Mouse (Mus musculus) hindbrain, embryonic 11.5 days (tissue): ENCODE results near the gene BC024978. TPM values are rescaled to one million over a fixed set of nuclear protein-coding genes. Genes with fewer than 3 reads are reported as not detected.

Source experiments
- ATAC-seq: fragments of 200-750 bp; cut with Nextera tagmentation; 2 replicates; pipeline ENCODE4 v1.8.0; 2017; ENCODE audit warnings: mild to moderate bottlenecking, moderate TSS enrichment, moderate library complexity; ENCODE audit not compliant: low FRiP score
- DNase-seq: peaks from one replicate; pipeline ENCODE4 v3.0.0-alpha.2; 2015; ENCODE audit warnings: low spot score
- H3K27ac ChIP-seq: fragments of 300-500 bp; sonication (generic); 2 replicates; pipeline ENCODE4 v1.5.1; 2014; ENCODE audit warnings: mild to moderate bottlenecking, low read depth, low read length
- H3K27me3 ChIP-seq: fragments of 300-500 bp; sonication (generic); 2 replicates; pipeline ENCODE4 v1.6.1; 2014; ENCODE audit warnings: mild to moderate bottlenecking, low read length, moderate library complexity, mixed read lengths; ENCODE audit not compliant: control insufficient read depth, insufficient read depth
- H3K36me3 ChIP-seq: fragments of 300-500 bp; sonication (generic); 2 replicates; pipeline ENCODE4 v1.6.1; 2014; ENCODE audit warnings: mild to moderate bottlenecking, low read length, moderate library complexity, mixed read lengths; ENCODE audit not compliant: control insufficient read depth, insufficient read depth
- H3K4me1 ChIP-seq: fragments of 300-500 bp; sonication (generic); replicated peaks from 2 replicates; pipeline ENCODE4 v1.6.1; 2014; ENCODE audit warnings: low read length, mixed read lengths; ENCODE audit not compliant: control insufficient read depth, insufficient read depth
- H3K4me2 ChIP-seq: fragments of 300-500 bp; sonication (generic); replicated peaks from 2 replicates; pipeline ENCODE4 v1.6.1; 2014; ENCODE audit warnings: mild to moderate bottlenecking, low read depth, low read length
- H3K4me3 ChIP-seq: fragments of 300-500 bp; sonication (generic); 2 replicates; pipeline ENCODE4 v1.5.1; 2014; ENCODE audit warnings: low read depth, low read length
- H3K9ac ChIP-seq: fragments of 300-500 bp; sonication (generic); 2 replicates; pipeline ENCODE4 v1.6.1; 2014; ENCODE audit warnings: low read depth, low read length
- H3K9me3 ChIP-seq: fragments of 300-500 bp; sonication (generic); 2 replicates; pipeline ENCODE4 v1.6.1; 2016; ENCODE audit warnings: low read length; ENCODE audit not compliant: control insufficient read depth
- WGBS: fragments of 180-500 bp; shearing (Covaris S2); extraction: QIAGEN DNeasy Blood & Tissue Kit; methylation state at CpG from one replicate; pipeline ENCODE4 v1.1.7; 2014; 5-methylcytosine and 5-hydroxymethylcytosine counted together
- polyA plus RNA-seq: library from polyadenylated mRNA; unstranded; fragments of >200 nt; fragmentation: Nextera tagmentation; extraction: Ambion mirVana; gene quantifications from 2 replicates; pipeline ENCODE4 v1.2.1, GENCODE M21; 2014

The BC024978 gene
- polyA plus RNA-seq, 1 experiment from 2014 or later = 4.1 TPM

DNA sequence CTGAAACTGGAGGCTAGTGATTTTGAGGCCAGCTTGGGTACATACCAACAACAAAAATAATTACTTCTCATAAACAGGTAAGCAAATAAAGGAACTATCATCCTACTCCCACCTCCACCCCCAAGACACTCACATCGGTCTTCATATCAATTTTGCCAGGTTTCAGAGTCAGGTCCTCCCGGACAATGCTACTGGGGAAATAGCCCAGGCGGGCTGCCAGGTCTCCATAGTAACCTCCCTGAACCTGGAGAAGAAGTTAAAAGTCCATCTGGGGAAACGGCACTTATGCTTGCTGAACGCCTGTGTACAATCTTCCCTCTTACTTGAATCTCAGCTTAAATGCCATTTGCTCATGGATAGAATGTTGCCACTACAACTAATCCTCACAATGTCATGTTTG lies 15.5 kb upstream of the BC024978 start:
- no peak for ATAC-seq
- 67% methylated on average over 5 of the region's 5 CpGs for WGBS
- no peak for DNase-seq
- Histone ChIP-seq H3K36me3 (peaks cover 8% of the 10 kb centered on the region), H3K4me3 (no peak overlapping the region), H3K4me1 (peaks cover 4% of the 10 kb centered on the region; the same call in 1 of the 2 replicates), H3K4me2 (no peak overlapping the region), H3K9me3 (no peaks in the 10 kb centered on the region), H3K27ac (no peak overlapping the region), H3K9ac (no peak overlapping the region), H3K27me3 (no peaks in the 10 kb centered on the region)

DNA sequence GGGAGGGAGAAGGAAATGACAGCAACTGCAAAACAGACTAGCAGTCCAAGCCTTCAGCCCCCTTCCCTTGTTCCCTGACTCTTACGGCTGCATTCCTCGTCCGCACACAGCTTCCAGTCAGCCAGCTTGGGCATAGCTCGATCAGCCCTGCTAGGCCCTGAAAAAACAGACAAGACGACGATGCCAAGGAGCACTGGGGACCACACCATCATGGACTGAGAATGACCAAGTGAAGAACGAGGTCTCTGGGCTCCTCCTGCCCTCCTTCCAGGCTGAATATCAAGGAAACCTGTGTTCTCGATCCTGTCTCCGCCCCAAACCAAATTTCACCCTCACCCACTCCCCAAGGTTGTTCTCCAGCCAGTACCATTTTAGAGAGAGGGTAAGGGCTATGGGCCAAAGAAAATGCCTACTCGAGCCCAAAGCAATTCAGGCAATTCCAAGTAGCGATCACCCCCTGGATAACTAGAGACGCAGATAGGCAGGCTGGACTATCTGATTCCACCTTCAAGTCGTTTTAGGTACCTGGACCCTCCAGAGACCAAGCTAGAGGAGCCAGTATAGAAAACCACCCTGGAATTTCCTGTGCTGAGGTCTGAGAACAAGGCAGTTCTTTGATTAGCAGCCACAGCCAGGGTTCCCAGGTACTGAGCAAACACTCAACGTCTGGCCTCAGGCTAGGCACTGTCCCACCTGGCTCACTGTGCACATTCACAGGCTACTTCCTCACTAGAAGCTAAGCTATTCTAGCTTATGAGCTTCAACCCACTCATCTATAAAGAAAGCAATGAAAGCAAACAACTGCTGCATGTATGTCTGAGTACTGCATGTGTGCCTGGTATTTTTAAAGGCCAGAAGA lies 14.5 kb upstream of the BC024978 start, which contains the start of the genes Gm21983 and Mia:
Gene Gm21983 (minus strand): TSS at position 250 of the 859 bp plus-strand sequence.
Gene Mia (minus strand): TSS at position 321 of the 859 bp plus-strand sequence.
- Histone ChIP-seq H3K4me1 (peaks cover 4% of the 10 kb centered on the region; the same call in 1 of the 2 replicates), H3K9ac (no peak within 1 kb of the TSS), H3K4me3 (no peak within 1 kb of the TSS), H3K4me2 (no peak within 1 kb of the TSS), H3K27ac (no peak within 1 kb of the TSS), H3K27me3 (no peaks in the 10 kb centered on the region), H3K9me3 (no peaks in the 10 kb centered on the region), H3K36me3 (peaks cover 16% of the 10 kb centered on the region)
- WGBS = 81% methylated on average over 14 of the region's 14 CpGs
- ATAC-seq (no peak), DNase-seq (no peak)

DNA sequence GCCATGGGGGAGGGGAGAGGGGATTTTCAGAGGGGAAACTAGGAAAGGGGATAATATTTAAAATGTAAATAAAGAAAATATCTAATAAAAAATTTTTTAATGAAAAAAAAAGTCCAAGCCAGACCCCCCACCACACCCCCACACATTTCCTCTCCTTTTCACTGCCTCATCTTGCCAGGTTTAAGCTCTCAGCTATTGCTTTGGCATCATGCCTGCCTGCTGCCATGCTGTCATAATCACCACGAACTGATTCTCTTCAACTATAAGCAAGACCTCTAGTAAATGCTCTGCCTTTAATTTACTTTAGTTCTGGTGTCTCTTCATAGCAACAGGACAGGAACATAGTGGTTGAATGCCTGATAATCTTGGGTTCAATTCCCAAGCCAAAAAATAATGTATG lies 13.1 kb upstream of the BC024978 start:
- no peak overlapping the region for H3K27ac ChIP-seq
- DNase-seq (no peak), ATAC-seq (no peak)
- no peak overlapping the region for H3K4me3 ChIP-seq
- peaks cover 4% of the 10 kb centered on the region; the same call in 1 of the 2 replicates for H3K4me1 ChIP-seq
- no peaks in the 10 kb centered on the region for H3K27me3 ChIP-seq
- no peak overlapping the region for H3K9ac ChIP-seq
- no peak overlapping the region for H3K4me2 ChIP-seq
- H3K36me3 ChIP-seq = peaks cover 26% of the 10 kb centered on the region
- 89% methylated on average over 1 of the region's 1 CpGs for WGBS
- H3K9me3 ChIP-seq = no peaks in the 10 kb centered on the region

DNA sequence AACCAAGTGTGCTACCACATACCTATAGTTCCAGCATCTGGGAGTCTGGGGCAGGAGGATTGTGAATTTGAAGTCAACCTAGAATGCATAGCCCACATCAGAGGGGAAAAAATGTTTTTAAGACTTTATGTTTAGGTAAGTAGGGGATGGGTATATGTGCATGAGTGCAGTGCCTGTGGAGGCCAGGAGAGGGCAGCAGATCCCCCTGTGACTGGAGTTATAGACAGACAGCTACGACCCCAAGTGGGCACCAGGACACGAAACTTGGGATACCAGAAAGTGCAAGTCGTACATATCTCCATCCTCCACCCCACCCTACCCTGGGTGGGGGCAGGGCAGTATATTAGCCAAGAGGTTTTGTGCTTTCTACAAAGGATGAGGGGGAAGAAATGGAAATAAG lies 10.6 kb upstream of the BC024978 start:
- Histone ChIP-seq H3K4me2 (no peak overlapping the region), H3K9me3 (no peaks in the 10 kb centered on the region), H3K9ac (no peak overlapping the region), H3K4me1 (no peaks in the 10 kb centered on the region), H3K27ac (no peak overlapping the region), H3K36me3 (peaks cover 46% of the 10 kb centered on the region), H3K4me3 (no peak overlapping the region), H3K27me3 (no peaks in the 10 kb centered on the region)
- DNase-seq (peak; percentile 67), ATAC-seq (no peak)
- 80% methylated on average over 3 of the region's 3 CpGs for WGBS

DNA sequence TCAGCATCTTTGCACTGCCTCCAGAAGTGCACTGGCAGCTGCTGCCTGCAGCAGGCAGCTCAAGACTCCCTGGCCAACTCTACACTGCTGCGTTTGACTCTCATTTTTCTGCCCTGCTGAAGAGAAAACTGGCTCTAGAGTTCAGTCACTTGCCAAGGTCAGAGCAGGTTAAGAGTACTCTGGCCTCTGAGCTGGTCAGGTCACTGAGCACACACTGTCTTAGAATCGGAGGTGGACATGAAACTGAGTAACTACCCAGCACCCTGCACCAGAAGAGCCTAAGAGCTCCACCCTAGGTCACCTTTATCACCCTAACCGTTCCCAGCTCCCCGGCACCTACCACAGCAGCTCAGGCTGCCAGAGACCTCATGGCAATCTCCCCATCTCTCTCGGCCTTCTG lies 9.6 kb upstream of the BC024978 start:
- DNase-seq = no peak
- Histone ChIP-seq H3K4me2 (no peak overlapping the region), H3K27me3 (no peaks in the 10 kb centered on the region), H3K27ac (no peak overlapping the region), H3K9me3 (no peaks in the 10 kb centered on the region), H3K4me1 (no peaks in the 10 kb centered on the region), H3K36me3 (peaks cover 56% of the 10 kb centered on the region), H3K4me3 (no peak overlapping the region), H3K9ac (no peak overlapping the region)
- no peak for ATAC-seq
- 95% methylated on average over 5 of the region's 5 CpGs for WGBS

DNA sequence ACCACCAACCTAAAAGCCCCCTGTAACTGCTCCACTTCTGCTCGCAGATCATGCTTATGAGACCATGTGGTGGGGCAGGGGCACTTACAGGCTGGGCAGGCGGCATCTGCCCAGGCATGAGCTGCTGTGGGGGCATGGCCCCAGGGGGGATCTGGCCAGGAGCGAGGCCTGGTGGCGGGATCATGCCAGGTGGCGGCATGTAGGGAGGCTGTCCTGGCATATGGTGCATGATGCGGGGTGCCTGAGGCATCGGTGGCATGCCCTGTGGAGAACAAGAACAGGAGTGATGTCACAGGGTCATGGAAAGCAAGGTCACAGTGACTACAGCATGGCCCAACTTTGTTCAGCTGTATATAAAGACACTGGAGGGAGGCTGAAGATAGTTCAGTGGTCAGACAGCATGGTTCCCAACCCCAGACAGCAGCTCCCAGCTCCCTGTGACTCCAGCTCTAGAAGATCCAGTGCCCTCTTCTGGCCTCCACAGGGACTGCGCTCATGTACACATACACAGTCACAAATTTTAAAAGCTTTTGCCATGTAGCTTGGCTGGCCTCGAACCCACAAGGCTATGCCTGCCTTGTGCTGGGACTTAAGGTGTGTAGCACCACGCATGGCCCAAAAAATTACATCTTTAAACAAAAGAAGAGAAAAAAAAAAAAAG lies 6.2 kb upstream of the BC024978 start:
- Histone ChIP-seq H3K4me3 (no peak overlapping the region), H3K4me2 (no peak overlapping the region), H3K36me3 (peaks cover 68% of the 10 kb centered on the region), H3K27me3 (no peaks in the 10 kb centered on the region), H3K9ac (no peak overlapping the region), H3K9me3 (no peaks in the 10 kb centered on the region), H3K27ac (no peak overlapping the region), H3K4me1 (no peaks in the 10 kb centered on the region; the same call in 1 of the 2 replicates)
- ATAC-seq = peak; percentile 38; the same call in 1 of the 2 replicates
- WGBS = 93% methylated on average over 10 of the region's 10 CpGs
- DNase-seq = peak; percentile 26

DNA sequence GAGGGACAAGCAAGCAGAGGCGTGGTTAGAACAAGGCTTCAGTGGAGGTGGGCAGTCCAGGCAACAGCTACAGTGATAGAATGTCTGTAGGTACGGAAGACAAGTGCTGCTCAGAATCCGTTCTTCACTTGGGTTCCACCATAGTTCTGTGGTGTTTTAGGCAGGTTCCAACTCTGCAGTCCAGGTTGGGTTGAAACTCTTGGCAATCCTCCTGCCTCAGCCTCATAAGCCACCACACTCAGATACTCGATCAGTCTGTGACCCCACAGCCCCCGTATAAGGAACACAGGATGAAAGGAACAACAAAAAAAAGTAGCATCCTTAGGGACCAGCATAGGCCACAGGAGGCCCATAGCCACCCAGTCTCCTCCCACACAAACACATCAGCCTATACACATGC lies 3.1 kb upstream of the BC024978 start:
- Histone ChIP-seq H3K4me2 (no peak overlapping the region), H3K9ac (no peak overlapping the region), H3K9me3 (no peaks in the 10 kb centered on the region), H3K36me3 (peaks cover 49% of the 10 kb centered on the region), H3K27ac (no peak overlapping the region), H3K27me3 (no peaks in the 10 kb centered on the region), H3K4me1 (no peaks in the 10 kb centered on the region; the same call in 1 of the 2 replicates), H3K4me3 (no peak overlapping the region)
- DNase-seq = no peak
- no peak for ATAC-seq
- 98% methylated on average over 5 of the region's 5 CpGs for WGBS

DNA sequence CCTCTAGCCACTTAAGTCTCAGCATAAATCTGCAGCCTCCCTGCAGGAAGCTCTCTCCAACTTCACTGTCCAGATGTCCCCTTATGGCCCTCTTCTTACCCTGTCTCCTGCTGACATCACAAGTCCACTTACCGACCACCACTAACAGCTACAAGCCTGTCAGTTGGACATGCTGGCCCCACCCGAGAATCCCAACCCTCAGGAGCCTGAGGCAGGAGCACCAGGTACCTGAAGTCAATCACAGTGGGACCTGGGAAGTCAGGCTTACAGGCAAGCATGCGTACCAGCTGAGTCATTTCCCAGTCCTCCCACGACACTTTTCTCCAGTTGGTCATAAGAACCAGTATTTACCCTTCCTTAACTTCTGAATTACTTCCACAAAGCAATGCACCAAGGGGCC lies 1.9 kb upstream of the BC024978 start:
- H3K36me3 ChIP-seq = peaks cover 41% of the 10 kb centered on the region
- no peak for DNase-seq
- H3K4me2 ChIP-seq = no peak overlapping the region
- no peak overlapping the region for H3K9ac ChIP-seq
- WGBS = 88% methylated on average over 4 of the region's 4 CpGs
- H3K9me3 ChIP-seq = no peaks in the 10 kb centered on the region
- ATAC-seq = no peak
- H3K27me3 ChIP-seq = no peaks in the 10 kb centered on the region
- H3K4me1 ChIP-seq = no peaks in the 10 kb centered on the region; the same call in 1 of the 2 replicates
- H3K27ac ChIP-seq = no peak overlapping the region
- H3K4me3 ChIP-seq = no peak overlapping the region
